Mouse (Mus musculus) hindbrain, postnatal 0 days (tissue): ENCODE data around the gene Jun. TPM values are rescaled to one million over a fixed set of nuclear protein-coding genes. Genes with fewer than 3 reads are reported as not detected.

Experiments used
- ATAC-seq: fragments of 200-750 bp; cut with Nextera tagmentation; 2 replicates; pipeline ENCODE4 v1.8.0; 2017; ENCODE audit warnings: mild to moderate bottlenecking, moderate TSS enrichment, moderate library complexity
- DNase-seq: peaks from one replicate; pipeline ENCODE4 v3.0.0-alpha.2; 2015; ENCODE audit warnings: low spot score
- H3K27ac ChIP-seq: fragments of 300-500 bp; sonication (generic); 2 replicates; pipeline ENCODE4 v1.5.1; 2014; ENCODE audit warnings: mild to moderate bottlenecking
- H3K27me3 ChIP-seq: fragments of 300-500 bp; sonication (generic); 2 replicates; pipeline ENCODE4 v1.6.1; 2014; ENCODE audit warnings: low read length, mixed read lengths; ENCODE audit not compliant: insufficient read depth
- H3K36me3 ChIP-seq: fragments of 300-500 bp; sonication (generic); 2 replicates; pipeline ENCODE4 v1.6.1; 2014; ENCODE audit warnings: low read length, mixed read lengths; ENCODE audit not compliant: insufficient read depth
- H3K4me1 ChIP-seq: fragments of 300-500 bp; sonication (generic); 2 replicates; pipeline ENCODE4 v1.6.1; 2014; ENCODE audit warnings: antibody characterized with exemption, low read length, mixed read lengths; ENCODE audit not compliant: insufficient read depth
- H3K4me2 ChIP-seq: fragments of 300-500 bp; sonication (generic); 2 replicates; pipeline ENCODE4 v1.6.1; 2014; ENCODE audit warnings: low read depth, mild to moderate bottlenecking, low read length, moderate library complexity, mixed read lengths
- H3K4me3 ChIP-seq: fragments of 300-500 bp; sonication (generic); 2 replicates; pipeline ENCODE4 v1.5.1; 2014; ENCODE audit warnings: low read length
- H3K9ac ChIP-seq: fragments of 300-500 bp; sonication (generic); replicated peaks from 2 replicates; pipeline ENCODE4 v1.6.1; 2014; ENCODE audit warnings: mild to moderate bottlenecking, low read length, moderate library complexity, mixed read lengths
- H3K9me3 ChIP-seq: fragments of 300-500 bp; sonication (generic); 2 replicates; pipeline ENCODE4 v1.6.1; 2016; ENCODE audit warnings: low read length, mixed read lengths
- CTCF ChIP-seq: IDR thresholded peaks from 2 replicates; pipeline ENCODE4 v1.5.1; 2016; ENCODE audit warnings: antibody characterized with exemption, control low read depth, low read depth
- WGBS: fragments of 180-500 bp; shearing (Covaris S2); extraction: QIAGEN DNeasy Blood & Tissue Kit; methylation state at CpG from one replicate; pipeline ENCODE4 v1.1.7; 2014; 5-methylcytosine and 5-hydroxymethylcytosine counted together
- polyA plus RNA-seq: library from polyadenylated mRNA; unstranded; fragments of >200 nt; fragmentation: Nextera tagmentation; extraction: Ambion mirVana; gene quantifications from 2 replicates; pipeline ENCODE4 v1.2.1, GENCODE M21; 2015
- total RNA-seq: library from RNA; depleted of rRNA; stranded (reverse); fragments of >200 nt; gene quantifications from 2 replicates; pipeline ENCODE4 v1.2.3, GENCODE M21; 2014; rRNA removed

The Jun gene
- total RNA-seq (74.4 and 86.4 TPM in 2 replicates), polyA plus RNA-seq (57.5 and 59.9 TPM in 2 replicates)

GRCm38 (mm10) chr4:95052025-95052899 is at the start of gene Jun:
Jun (minus strand) TSS chr4:95052222.
- no peak for TF ChIP-seq CTCF

GRCm38 (mm10) chr4:95101684-95102083 is 49.7 kb upstream of the Jun start:
- Histone ChIP-seq H3K4me3 (no peak overlapping the region), H3K9me3 (no peaks in the 10 kb centered on the region), H3K27me3 (no peaks in the 10 kb centered on the region), H3K27ac (no peak overlapping the region), H3K36me3 (no peaks in the 10 kb centered on the region), H3K4me1 (no peaks in the 10 kb centered on the region), H3K4me2 (no peak overlapping the region), H3K9ac (no peak overlapping the region)
- TF ChIP-seq CTCF: no peak
- whole genome bisulfite sequencing: 97% methylated on average over 7 of the region's 7 CpGs
- ATAC-seq (no peak), DNase-seq (no peak)

More at GRCm38 (mm10) chr4:95052025-95052899, at the start of gene Jun:
- H3K4me1 ChIP-seq: peaks cover 7% of the 10 kb centered on the region
- H3K9me3 ChIP-seq: no peaks in the 10 kb centered on the region
- DNase-seq (peak; percentile 100), ATAC-seq (peak; percentile 96)
- H3K36me3 ChIP-seq: no peaks in the 10 kb centered on the region
- peak within 1 kb of the TSS; percentile 82 for H3K9ac ChIP-seq
- WGBS: under 1% methylated on average over 68 of the region's 68 CpGs
- peak within 1 kb of the TSS; percentile 84 for H3K4me3 ChIP-seq
- no peaks in the 10 kb centered on the region for H3K27me3 ChIP-seq
- peak within 1 kb of the TSS; percentile 79 for H3K4me2 ChIP-seq
- peak within 1 kb of the TSS; percentile 92 for H3K27ac ChIP-seq

GRCm38 (mm10) chr4:95100694-95101093 is 48.7 kb upstream of the Jun start:
- no peak for DNase-seq

GRCm38 (mm10) chr4:95099373-95099772 is 47.4 kb upstream of the Jun start:
- Histone ChIP-seq H3K36me3 (no peaks in the 10 kb centered on the region), H3K4me1 (no peaks in the 10 kb centered on the region), H3K27me3 (no peaks in the 10 kb centered on the region), H3K9ac (no peak overlapping the region), H3K9me3 (no peaks in the 10 kb centered on the region), H3K4me2 (no peak overlapping the region), H3K4me3 (no peak overlapping the region), H3K27ac (no peak overlapping the region)
- ATAC-seq (no peak), DNase-seq (no peak)
- 86% methylated on average over 7 of the region's 7 CpGs for WGBS
- no peak for TF ChIP-seq CTCF

More at GRCm38 (mm10) chr4:95100694-95101093, 48.7 kb upstream of the Jun start:
- Histone ChIP-seq H3K27me3 (no peaks in the 10 kb centered on the region), H3K36me3 (no peaks in the 10 kb centered on the region), H3K9ac (no peak overlapping the region), H3K27ac (no peak overlapping the region), H3K4me2 (no peak overlapping the region), H3K9me3 (no peaks in the 10 kb centered on the region), H3K4me3 (no peak overlapping the region), H3K4me1 (no peaks in the 10 kb centered on the region)
- TF ChIP-seq CTCF: no peak
- no peak for ATAC-seq

GRCm38 (mm10) chr4:95098722-95099097 is 46.7 kb upstream of the Jun start:
- no peaks in the 10 kb centered on the region for H3K27me3 ChIP-seq
- H3K9ac ChIP-seq: no peak overlapping the region
- 53% methylated on average over 5 of the region's 5 CpGs for WGBS
- H3K9me3 ChIP-seq: no peaks in the 10 kb centered on the region
- H3K36me3 ChIP-seq: no peaks in the 10 kb centered on the region
- no peak for TF ChIP-seq CTCF
- no peak overlapping the region for H3K4me2 ChIP-seq
- H3K27ac ChIP-seq: no peak overlapping the region
- no peak for DNase-seq
- no peak for ATAC-seq
- H3K4me1 ChIP-seq: no peaks in the 10 kb centered on the region
- no peak overlapping the region for H3K4me3 ChIP-seq

GRCm38 (mm10) chr4:95097942-95098721 is 46.1 kb upstream of the Jun start:
- no peak overlapping the region for H3K27ac ChIP-seq
- H3K9me3 ChIP-seq: no peaks in the 10 kb centered on the region
- WGBS: 59% methylated on average over 10 of the region's 10 CpGs
- no peak for ATAC-seq
- H3K9ac ChIP-seq: no peak overlapping the region
- no peaks in the 10 kb centered on the region for H3K27me3 ChIP-seq
- DNase-seq: no peak
- no peak overlapping the region for H3K4me2 ChIP-seq
- no peaks in the 10 kb centered on the region for H3K36me3 ChIP-seq
- H3K4me3 ChIP-seq: no peak overlapping the region
- no peaks in the 10 kb centered on the region for H3K4me1 ChIP-seq
- TF ChIP-seq CTCF: no peak
